In the genomic region with DNA sequence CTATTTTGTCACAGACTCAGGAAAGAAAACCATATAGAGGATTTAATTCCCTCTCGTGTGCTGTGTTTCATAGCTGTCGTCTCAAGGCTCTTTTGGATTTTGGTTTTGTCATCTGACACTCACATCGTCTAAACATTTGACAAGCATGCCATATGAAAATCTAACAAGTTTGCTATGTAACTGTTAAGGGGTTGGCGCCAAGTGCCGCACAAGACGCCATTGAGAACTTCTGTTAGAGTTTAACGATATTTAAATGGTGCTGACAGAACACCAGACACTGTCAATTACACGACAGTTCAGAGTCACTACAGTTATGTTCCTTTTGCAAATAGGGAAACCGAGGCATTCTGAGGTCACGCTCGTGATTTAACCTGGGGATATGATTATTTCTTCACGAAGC, we compare ENCODE assay signal across 27 mouse cellular contexts.
"Had no signal": no experiment of that assay in that cellular context is flagged by ENCODE, and none has a peak within 500 bp of the region (broad histone marks: within the 10 kb centered on the region; RNA-seq: fewer than 3 reads in every experiment).

No protein-coding gene starts in this region.

- DNase-seq: gastrocnemius, postnatal 14 days; gastrocnemius, postnatal 36 days; heart, adult 11 months; heart, adult 2 months; heart, postnatal 14 days; heart, postnatal 36 days; kidney, adult 11 months; kidney, adult 2 months; kidney, adult 9 months; kidney, postnatal 14 days; kidney, postnatal 36 days; layer of hippocampus, adult 9-11 months; layer of hippocampus, postnatal 36 days; left cerebral cortex, postnatal 4 days had no signal

- ATAC-seq: hindbrain, postnatal 0 days; intestine, embryonic 16.5 days; liver, embryonic 12.5 days had no signal

- H3K4me3 ChIP-seq: heart, adult 2 months; heart, embryonic 13.5 days; heart, embryonic 15.5 days; hindbrain, embryonic 13.5 days; hindbrain, embryonic 15.5 days; kidney, embryonic 15.5 days; limb, embryonic 13.5 days; limb, embryonic 15.5 days; liver, embryonic 12.5 days had no signal

- H3K9ac ChIP-seq: heart, embryonic 13.5 days; heart, embryonic 15.5 days; hindbrain, embryonic 13.5 days; hindbrain, embryonic 15.5 days; kidney, embryonic 15.5 days; limb, embryonic 13.5 days; limb, embryonic 15.5 days; liver, embryonic 12.5 days; liver, embryonic 14.5 days had no signal

- H3K4me1 ChIP-seq: heart, embryonic 13.5 days; heart, embryonic 15.5 days; hindbrain, embryonic 13.5 days; hindbrain, embryonic 15.5 days; kidney, embryonic 15.5 days; limb, embryonic 13.5 days; limb, embryonic 15.5 days had no signal

- H3K27me3 ChIP-seq: heart, embryonic 13.5 days; heart, embryonic 15.5 days; hindbrain, embryonic 13.5 days; hindbrain, embryonic 15.5 days; kidney, embryonic 15.5 days; limb, embryonic 13.5 days; limb, embryonic 15.5 days; liver, embryonic 12.5 days had no signal

- H3K9me3 ChIP-seq: heart, embryonic 15.5 days; hindbrain, embryonic 13.5 days; hindbrain, embryonic 15.5 days; kidney, embryonic 15.5 days; limb, embryonic 15.5 days; liver, embryonic 12.5 days had no signal

- H3K4me2 ChIP-seq: heart, embryonic 11.5 days; heart, embryonic 13.5 days; heart, embryonic 15.5 days; hindbrain, embryonic 13.5 days; hindbrain, embryonic 15.5 days; kidney, embryonic 15.5 days; limb, embryonic 13.5 days; limb, embryonic 15.5 days; liver, embryonic 12.5 days had no signal

- H3K36me3 ChIP-seq: heart, embryonic 15.5 days; hindbrain, embryonic 13.5 days; hindbrain, embryonic 15.5 days; kidney, embryonic 15.5 days; limb, embryonic 13.5 days; limb, embryonic 15.5 days had no signal

- H3K27ac ChIP-seq: heart, adult 2 months; heart, embryonic 13.5 days; heart, embryonic 15.5 days; hindbrain, embryonic 13.5 days; hindbrain, embryonic 15.5 days; hindbrain, postnatal 0 days; kidney, embryonic 15.5 days; kidney, postnatal 0 days; limb, embryonic 13.5 days; limb, embryonic 15.5 days; liver, embryonic 12.5 days; liver, embryonic 14.5 days had no signal
